Mouse (Mus musculus) E14TG2a.4 (cell line): ENCODE data around the gene Gm49711.

Source experiments
- CTCF ChIP-seq: conservative IDR thresholded peaks from 2 replicates; pipeline ENCODE4 v1.5.1; 2014; ENCODE audit warnings: low read length
- NANOG ChIP-seq: IDR thresholded peaks from 2 replicates; pipeline ENCODE4 v1.6.1; 2014; ENCODE audit warnings: borderline replicate concordance, low read length, mixed read lengths
- POU5F1 ChIP-seq: IDR thresholded peaks from 2 replicates; pipeline ENCODE4 v1.6.1; 2014; ENCODE audit warnings: low read length, borderline replicate concordance

GRCm38 (mm10) chr16:92220754-92221153 lies 162.6 kb downstream of the Gm49711 start:
- no peak for TF ChIP-seq CTCF
- TF ChIP-seq POU5F1: no peak
- no peak for TF ChIP-seq NANOG
